Mouse (Mus musculus): ENCODE measurements around the gene Mfap1b.
A peak's percentile ranks its signal among the peaks of the same experiment; 100 is the strongest.
"Not testable (repeated sequence)": the region's sequence is repeated elsewhere in the genome, so short reads cannot be mapped to it uniquely, and the experiment has no call there.

Gene Mfap1b

DNA sequence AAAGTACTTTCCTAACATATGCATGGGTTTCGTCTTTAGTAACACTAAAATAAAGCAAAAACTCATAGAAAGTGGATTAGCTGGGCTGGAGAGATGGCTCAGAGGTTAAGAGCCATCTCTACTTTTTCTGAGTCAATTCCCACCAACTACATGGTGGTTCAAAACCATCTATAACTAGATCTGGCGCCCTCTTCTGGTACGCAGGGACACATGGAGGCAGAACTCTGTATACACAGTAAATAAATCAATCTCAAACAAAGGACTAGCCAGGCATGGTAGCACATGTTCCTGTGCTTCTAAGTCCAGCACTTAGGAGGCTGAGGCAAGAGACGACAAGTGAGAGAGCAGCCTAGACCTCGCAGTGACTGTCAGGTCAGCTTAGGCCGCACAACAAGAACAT is 4.9 kb downstream of the Mfap1b start:
- DNase-seq: not testable (repeated sequence)

DNA sequence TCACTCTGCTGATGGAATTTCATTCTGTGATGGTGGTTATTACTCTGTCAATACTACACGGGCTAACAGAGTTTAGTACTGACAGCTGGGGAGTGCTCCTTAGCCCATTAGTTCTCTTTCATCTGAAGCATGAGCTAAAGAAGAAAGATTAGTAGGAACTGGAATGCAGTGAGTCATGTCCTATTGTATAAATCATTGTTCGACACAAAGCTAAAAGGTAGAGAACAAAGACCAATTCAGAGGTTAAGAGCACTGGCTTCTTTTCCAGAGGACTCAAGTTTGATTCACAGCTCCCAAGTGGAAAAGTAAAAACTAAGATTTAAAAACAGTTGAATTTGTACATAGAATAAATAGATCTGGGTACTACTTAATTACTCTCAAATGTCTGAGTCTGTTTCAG is 13.8 kb downstream of the Mfap1b start:
- no peak for DNase-seq

DNA sequence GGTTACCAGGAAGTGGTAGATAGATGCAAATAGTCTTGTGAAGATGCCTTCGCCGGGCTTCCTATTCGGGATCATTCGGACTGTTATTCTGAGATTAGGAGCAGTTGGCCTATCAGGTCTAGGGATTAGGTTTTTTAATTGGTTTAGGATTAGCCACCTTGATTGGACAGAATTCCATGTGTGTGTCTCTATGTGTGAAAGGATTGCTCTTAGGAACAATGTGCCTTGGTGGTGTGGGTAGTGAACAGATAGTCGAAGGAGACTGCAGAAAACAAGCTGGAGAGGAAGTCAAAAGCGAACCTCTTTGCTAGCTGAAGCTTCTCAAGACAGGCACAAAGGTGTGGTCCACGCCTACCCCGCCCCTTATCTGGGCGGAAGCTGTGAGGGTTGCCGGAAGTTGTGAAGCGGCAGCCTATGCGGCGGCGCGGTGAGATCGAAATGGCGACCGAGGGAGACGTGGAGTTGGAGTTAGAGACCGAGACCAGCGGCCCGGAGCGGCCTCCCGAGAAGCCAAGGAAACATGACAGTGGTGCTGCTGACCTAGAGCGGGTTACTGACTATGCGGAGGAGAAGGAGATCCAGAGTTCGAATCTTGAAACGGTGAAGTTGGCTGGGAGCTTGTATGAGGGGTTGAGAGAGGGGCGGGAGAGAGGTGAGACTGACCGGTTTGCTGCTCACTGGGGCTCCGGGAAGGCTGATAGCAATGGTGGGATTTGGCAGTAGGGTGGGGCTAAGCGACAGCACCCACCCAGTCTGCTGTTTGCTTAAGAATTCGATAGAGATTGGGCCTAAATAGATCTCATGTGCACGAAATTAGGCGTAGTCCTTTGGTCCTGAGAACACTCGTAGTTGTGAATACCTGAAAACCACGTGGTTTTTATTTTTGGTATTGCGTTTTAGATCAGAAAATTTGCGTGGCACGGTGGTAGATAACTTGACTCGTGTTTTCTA is 16.9 kb downstream of the Mfap1b start, which contains the start of gene Serinc4:
Gene Serinc4, minus strand, starts transcription at position 90 of the 951 bp plus-strand sequence.
- peak; percentile 78 for DNase-seq

DNA sequence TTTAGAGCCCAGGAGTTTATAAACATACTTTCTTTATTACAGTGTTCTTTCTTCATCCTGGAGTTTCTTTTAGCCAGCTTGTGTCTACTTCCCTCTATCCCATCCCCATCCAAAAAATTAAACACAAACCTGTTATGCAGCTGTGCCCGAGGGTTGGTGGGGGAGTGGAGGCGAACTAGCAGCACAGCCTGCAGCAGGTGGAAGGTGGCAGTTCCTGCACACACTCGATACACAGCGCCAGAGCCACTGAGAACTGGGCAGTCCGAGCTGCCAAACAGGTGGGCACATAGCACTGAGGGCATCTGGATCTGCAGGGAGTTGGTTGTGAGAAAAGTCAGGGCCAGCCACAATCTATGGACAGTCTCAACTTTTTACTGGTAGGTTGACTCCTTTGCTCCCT is 18.3 kb downstream of the Mfap1b start:
- DNase-seq: no peak

DNA sequence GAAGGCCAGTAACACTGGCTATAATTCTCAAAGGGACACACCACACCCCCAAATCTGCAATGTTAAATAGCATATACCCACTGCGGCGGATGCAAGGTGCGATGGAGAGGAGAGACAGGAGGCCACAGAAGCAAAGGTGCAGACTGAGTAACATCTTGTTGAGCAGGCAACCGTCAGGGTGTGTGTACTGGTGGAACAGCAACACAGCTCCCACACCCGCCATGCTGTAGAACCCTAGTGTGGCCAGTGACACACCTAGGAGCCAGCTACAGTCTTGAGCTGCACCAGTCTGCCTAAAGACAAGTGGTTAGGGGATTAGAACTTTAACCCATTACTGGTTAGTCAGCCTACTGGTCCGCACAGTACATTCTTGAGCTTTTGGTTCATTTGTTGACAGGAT is 19.9 kb downstream of the Mfap1b start:
- DNase-seq: no peak

DNA sequence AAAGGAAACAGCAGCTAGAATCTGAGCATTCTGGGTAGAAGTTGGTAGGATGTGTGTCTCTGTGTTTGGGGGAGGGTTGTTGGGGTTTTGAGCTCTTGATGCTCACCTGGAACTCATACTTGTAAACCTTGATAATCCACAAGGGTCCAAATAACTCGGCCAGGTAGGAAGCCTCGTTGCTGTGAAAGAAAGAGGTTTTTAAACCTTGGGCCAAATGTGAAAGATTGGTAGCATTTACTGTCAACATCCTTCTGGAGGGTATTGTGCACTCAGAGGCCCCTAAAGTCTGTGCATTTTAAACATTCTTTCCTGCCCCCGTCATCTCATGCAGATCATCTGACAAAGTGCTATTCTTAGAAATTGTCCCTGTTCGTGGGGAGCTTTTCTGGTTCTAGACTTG is 20.9 kb downstream of the Mfap1b start, which contains the start of gene Hypk:
Gene Hypk, plus strand, starts transcription at position 301 of the 400 bp plus-strand sequence.
- no peak for DNase-seq

DNA sequence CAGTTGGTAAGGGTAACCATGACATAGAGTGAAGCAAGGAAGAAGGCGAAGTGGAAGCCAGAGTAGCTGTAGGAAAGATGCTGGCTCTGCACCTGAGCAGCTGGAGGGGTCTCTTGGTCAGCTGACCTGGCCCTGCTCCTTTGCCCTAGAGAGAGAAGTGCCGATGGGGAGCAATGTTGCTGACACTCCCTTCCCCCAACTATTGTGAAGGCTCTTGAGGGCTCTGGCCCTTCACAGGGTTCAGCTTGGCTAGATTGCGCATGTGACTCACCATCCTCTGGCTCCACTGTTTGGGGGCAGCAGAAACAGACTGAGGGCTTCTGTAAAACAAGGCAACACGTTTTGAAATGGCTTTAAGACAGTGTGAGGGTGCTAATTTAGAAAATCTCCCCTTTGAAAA is 21.5 kb downstream of the Mfap1b start:
- no peak for DNase-seq

DNA sequence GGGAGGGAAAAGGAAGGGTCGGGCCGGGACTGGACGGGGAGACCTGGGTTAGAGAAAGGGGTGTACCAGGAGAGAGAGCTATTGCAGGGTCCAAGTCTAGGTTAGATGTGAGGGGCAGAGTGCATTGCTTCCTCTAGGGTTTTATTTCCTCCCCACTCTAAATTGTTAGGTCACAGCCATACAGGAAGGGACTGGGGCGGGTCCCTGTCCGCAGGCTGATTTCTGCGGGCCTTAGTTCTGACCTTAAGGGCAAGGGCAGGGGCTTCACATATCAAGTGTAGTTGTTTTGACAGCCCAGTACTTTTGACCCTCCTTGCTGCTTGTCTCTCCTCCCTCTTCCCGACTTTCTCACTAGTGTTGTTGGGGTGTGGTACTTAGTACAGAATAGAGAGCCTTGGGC is 23.8 kb downstream of the Mfap1b start:
- DNase-seq: peak; percentile 40

DNA sequence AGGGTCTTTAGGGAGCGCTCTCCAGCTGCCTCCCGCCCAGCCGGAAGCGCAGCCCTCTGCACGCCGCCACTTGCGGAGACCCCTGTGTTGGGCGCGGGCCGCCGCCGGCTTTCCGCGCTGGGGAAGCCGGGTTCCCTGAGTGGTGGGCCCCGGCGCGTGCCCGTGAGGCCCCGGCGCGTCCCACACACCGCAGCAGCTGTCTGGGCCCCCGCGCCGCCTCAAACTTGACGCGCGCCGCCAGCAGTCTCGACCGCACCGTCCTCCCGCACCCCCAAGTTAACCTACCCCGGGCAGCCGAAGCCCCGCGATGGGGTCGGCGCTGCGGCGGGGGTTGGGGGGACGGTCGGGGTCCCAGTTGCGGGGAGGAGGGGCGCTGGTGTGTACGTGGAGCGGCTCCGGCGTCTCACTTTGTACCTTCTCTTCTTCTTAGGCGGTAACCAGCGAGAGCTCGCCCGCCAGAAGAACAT is 24.3 kb downstream of the Mfap1b start:
- DNase-seq: no peak

DNA sequence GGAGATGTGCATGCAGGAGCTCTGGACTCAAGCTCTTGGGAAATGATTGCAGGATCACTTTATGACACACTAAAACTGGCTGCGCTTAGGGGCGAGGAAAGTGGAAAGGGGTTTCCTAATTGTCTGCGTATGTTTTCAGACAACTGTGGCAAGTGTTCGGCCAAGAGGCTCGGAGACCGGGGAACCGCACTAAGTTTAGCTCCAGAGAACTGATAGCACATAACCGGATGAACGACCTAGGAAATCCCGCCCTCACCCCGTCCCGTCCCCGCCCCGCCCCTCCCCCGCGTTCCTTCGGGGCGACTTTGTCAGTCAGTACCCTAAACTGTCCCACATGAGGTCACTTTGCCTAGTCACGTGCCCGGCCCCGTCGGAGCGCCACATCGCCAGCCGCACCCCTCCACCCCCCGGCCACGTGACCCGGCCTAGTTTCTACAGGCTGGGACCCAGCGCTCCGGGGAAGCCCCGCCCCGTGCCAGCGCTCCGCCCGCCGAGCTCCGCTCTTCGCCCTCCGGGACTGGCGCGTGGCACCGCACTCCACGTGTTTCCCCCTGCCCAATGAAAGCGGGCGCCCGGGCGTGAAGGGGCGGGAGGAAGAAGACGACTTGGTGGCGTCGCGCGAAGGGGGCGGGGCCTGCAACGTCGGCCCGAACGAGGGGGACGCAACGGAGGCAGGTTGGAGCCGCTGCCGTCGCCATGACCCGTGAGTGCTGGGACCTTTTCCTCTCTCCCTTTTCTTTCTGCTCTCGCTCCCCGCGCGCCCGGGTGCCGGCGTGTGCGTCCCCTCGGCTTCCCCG is 24.9 kb downstream of the Mfap1b start, which contains the start of gene Serf2:
Gene Serf2, plus strand, starts transcription at position 457 of the 797 bp plus-strand sequence.
- peak; percentile 100 for DNase-seq

DNA sequence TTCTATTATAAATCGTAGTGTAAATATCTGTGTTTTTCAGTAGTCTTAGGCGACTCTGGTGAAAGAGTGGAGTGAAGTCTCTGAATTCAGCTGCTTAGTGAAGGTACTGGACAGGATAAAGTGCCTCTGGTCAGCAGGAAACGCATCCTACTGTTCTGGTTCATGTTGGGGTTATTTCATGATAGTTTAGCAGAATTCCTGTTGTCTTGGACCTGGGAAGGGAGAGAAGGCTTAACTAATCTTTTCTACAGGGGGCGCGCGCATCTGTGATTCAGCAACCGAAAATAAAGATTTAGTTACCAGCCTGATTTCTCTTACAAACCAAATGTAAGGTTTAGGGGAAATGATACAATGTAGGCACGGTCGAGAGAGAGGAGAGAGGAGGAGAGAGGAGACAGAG is 25.7 kb downstream of the Mfap1b start:
- peak; percentile 30 for DNase-seq

DNA sequence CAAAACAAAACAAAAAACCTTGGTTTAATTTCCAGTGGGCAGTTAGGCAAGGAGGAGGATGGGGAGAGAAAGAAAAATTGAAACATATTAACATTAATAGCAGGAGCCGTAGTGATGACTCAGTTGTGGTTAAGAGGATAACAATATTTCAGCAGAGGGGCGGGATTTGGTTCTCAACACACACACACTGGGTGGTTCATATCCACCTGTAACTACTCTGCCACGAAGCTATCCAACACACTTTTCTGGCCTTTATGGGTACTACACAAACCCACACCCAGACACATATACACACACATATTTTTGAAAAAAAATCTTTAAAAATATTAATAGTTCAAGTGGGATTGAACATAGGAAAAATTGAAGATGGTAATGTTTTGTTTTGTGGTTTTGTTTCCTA is 26.9 kb downstream of the Mfap1b start:
- no peak for DNase-seq

DNA sequence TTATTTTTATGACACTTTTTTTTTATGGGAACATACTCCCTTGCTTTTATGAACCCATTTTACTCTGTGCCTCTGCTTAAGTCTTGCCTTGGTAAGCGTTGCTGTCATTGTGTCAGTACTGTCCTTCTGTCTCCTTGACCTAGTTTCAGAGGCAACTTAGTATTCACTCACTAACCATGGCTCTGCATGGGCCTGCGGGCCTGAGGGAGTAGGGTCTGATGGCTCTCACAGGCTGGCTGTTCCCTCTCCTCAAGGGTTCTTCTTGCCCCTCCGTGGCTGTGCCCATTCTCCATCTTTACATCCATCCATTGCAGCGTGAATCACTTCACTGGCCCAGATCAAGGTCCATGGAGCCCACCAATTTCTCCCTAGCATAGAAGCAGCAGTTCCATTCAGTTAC is 27.4 kb downstream of the Mfap1b start:
- no peak for DNase-seq

DNA sequence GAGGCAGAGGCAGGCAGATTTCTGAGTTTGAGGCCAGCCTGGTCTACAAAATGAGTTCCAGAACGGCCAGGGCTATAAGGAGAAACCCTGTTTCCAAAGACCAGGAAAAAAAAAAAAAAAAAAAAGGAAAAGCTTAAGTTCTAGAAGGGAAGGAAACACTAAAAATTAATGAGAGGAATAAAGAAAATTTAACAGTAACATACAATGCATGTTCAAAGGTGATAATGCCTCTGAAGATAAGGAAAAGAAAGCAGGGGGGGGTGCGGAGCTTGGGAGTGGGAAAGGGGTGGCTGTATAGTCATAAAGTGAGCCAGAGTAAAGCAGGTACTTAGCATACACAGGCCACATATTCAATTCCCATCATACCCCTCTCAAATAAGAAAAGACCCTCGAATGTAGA is 28.8 kb downstream of the Mfap1b start:
- DNase-seq: no peak

DNA sequence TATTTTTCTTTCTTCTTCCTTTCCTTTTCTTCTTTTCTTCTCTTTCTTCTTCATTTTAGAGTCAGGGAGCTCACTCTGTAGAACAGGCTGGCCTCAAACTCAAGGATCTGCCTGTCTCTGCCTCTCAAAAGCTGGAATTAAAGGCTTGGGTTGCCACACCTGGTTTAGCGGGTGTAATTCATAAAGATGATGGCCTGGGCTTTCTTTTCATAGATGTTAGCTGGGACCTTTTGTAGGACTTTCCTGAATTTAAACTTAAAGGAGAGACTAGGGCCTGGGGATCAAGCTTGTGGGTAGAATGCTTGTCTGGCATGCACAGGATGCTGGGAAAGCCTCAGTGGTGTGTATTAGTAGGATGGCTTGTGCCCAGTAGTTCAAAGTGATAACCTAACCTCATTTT is 29.7 kb downstream of the Mfap1b start, which contains the start of gene Ell3:
Gene Ell3, minus strand, starts transcription at position 101 of the 400 bp plus-strand sequence.
- DNase-seq: no peak

DNA sequence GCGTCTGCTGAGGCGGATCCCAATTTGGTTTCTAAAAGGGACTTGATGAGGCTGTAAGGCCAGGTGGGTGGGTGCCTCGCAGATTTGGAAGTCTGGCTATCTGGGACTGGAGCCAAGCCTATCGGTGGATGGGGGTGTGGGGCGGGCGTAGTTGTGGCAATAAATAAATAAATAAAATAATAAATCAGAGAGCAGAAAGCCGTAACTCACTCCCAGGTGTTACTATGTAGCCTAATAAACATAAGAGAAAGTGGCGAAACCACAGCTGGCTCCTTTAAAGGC is 30.9 kb downstream of the Mfap1b start:
- DNase-seq: peak; percentile 30

DNA sequence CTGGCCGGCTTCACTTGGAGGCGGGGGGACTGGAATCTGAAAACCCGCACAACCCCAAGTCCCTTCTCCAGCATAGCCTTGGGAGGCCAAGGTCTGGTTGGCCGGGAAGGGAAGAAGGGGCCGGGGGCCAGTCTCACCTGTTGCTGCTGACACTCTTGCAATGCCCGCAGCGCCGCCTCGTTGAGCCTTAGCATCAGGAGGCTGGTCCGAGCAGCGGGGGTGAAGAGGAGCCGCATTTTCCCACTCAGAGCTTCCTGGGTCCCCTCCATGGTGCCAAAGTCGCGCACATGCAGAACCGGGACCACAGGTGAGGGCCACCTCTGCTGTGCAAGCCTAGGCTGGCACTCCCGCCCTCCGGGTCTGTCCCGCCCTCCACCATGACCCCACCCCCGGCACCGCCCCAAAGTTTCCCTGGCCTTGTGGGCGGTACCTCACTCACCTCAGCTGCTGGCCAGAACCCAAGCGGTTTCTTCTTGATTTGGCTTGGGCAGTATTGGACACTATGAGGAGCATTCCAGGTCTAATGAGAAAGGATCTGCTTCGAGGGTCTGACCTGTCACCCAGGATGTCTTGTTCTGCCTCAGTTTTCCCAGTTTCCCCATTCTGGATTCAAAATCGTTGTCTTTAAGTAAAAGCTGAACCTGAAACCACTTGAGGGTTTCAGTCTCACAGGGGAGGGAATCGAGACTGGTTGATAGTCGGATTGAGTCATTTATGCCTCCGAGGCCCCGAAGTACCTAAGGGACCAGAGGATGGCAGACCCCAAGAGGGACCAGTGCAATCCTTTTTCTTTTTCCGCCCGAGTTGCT is 31.4 kb downstream of the Mfap1b start:
- DNase-seq: peak; percentile 62

DNA sequence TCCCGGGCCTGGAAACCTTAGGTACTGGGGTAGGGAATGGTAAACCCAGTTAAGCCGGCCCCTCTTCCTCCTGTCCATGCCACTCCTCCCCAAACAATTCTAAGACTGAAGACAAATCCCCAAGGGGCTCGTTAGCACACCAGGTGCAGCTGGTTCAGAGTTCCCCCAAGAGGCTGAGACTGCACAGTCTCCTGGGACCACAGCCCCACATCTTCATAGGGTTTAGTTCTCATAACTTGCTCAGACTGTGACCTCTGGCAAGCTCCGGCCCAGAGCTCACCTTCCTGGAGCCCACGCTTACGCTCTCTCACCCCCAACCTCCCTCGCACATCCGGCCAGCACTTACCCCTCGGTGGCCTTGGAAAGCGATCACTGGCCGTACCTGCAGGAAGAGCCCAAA is 32.1 kb downstream of the Mfap1b start:
- DNase-seq: no peak

DNA sequence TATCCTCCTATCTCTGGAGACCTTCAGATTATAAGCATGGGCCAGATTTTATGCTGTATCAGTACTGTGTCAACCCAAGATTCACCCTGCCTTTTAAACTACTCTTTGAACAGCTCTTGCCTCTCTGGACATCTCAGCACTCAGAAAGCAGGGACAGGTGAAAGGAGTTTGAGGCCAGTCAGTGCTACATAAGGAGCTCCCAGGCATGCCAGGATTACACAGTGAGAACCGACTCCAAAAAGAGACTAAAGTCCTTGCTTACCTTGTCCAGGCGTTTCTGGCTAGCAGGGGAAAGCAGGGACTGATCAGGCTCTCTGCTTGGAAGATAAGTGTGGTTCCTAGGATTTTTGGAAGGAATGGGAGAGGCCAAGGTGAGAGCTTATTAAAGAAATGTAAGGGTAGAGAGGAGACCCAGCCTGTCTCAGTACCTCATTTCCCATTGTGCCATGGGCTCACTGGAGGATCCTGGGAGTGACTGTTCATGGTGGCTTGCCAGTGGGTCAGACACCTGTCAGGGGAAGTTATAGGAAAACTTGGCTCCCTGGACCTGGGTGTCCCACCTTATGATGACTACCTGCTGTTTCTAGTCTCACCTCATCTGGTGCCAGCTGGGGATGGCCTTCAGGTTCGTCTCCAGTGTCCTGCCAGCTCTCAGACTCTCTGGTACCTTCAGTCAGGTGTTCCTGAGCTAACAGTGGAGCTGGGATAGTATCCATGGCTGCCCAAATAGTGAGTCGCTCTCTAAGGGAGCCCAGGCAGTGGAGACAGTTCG is 32.8 kb downstream of the Mfap1b start:
- no peak for DNase-seq

DNA sequence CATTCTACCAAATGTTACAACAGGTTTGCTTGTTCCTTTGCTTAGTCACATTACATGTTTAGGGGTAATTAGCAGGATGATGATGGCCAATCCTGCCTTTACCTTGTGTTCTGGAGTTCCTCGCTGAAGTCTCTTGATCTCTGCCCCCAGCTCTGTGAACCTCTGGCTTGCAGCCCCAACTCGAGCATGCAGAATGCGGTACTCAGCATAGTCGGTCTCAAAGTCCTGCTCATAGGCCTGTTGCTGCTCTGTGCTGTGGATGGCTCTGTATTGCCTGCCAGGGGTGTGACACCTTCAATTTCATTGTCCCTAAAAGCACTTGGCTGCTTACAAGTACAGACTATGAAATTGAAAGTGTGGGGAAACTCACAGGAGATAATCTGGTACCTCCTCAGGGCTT is 34.1 kb downstream of the Mfap1b start:
- DNase-seq: no peak

DNA sequence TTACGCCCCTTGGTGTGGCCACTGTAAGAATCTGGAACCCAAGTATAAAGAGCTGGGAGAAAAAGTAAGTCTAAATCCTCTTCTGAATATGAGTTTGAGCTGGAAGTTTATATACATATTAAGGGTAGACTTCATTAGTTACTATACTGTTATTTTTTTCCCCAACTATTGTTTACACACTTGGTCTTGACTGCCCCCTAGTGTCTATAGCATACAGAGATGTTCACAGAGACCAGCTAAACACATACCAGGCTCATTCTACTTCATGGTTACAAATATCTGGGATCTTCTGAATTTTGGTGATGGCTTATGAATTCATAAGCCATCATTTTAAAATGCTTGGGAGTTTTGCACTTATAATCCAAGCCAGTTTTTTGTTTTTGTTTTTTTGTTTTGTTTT is 39.0 kb downstream of the Mfap1b start:
- DNase-seq: no peak

DNA sequence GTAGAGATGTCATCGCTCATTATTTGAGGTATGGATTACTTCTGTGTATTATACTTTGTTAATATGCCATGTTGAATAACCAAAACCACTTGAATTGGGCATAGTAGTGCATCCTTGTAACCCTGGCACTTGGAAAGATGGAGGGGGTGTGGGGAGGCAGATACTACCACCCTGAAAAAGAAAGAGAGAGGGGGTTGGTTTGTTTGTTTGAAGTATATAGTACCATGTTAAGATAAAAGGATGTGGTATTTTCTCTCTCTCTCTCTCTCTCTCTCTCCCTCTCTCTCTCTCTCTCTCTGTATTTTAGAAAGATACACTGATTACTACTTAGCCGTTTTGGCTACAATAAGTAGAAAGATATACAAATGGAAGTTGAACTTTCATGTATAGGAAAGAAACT is 48.0 kb downstream of the Mfap1b start:
- DNase-seq: no peak
